Mouse (Mus musculus) small intestine, adult 2 months (tissue): ENCODE measurements around the gene Ltc4s. TPM values are rescaled to one million over a fixed set of nuclear protein-coding genes. Genes with fewer than 3 reads are reported as not detected.

ENCODE experiments used
- H3K27ac ChIP-seq: fragments of 200-500 bp; 2 replicates; pipeline ENCODE4 v1.5.1; 2012; ENCODE audit warnings: low read depth, low read length, control low read depth, inconsistent platforms; ENCODE audit not compliant: insufficient read depth
- H3K27me3 ChIP-seq: fragments of 200-500 bp; 2 replicates; pipeline ENCODE4 v1.6.1; 2012; ENCODE audit warnings: mild to moderate bottlenecking, moderate library complexity, low read length, inconsistent platforms; ENCODE audit not compliant: control insufficient read depth, insufficient read depth
- H3K36me3 ChIP-seq: fragments of 200-500 bp; 2 replicates; pipeline ENCODE4 v1.6.1; 2012; ENCODE audit warnings: mild to moderate bottlenecking, low read length, control low read depth, inconsistent platforms; ENCODE audit not compliant: control insufficient read depth, insufficient read depth
- H3K4me1 ChIP-seq: fragments of 200-500 bp; 2 replicates; pipeline ENCODE4 v1.6.1; 2012; ENCODE audit warnings: low read length, inconsistent platforms, mixed read lengths; ENCODE audit not compliant: control insufficient read depth, insufficient read depth, insufficient read length
- H3K4me3 ChIP-seq: fragments of 200-500 bp; 2 replicates; pipeline ENCODE4 v1.5.1; 2012; ENCODE audit warnings: low read depth, mild to moderate bottlenecking, control low read depth, inconsistent platforms, low read length, moderate library complexity
- CTCF ChIP-seq: fragments of 200-500 bp; IDR thresholded peaks from 2 replicates; pipeline ENCODE4 v1.5.1; 2012; ENCODE audit warnings: low read depth, mild to moderate bottlenecking, control low read depth, inconsistent platforms, low read length, moderate library complexity, mixed read lengths; ENCODE audit not compliant: insufficient replicate concordance, insufficient read length; ENCODE audit errors: extremely low read depth
- POLR2A ChIP-seq: fragments of 200-500 bp; IDR thresholded peaks from 2 replicates; pipeline ENCODE4 v1.6.1; 2012; ENCODE audit warnings: low read depth, mild to moderate bottlenecking, control low read depth, inconsistent platforms, low read length, moderate library complexity
- WGBS: fragments of 180-500 bp; shearing (Covaris S2); methylation state at CpG from one replicate; pipeline ENCODE4 v1.1.7; 2018; 5-methylcytosine and 5-hydroxymethylcytosine counted together
- polyA plus RNA-seq: library from polyadenylated mRNA; depleted of rRNA; stranded (reverse); fragments of >200 nt; gene quantifications from 2 replicates; pipeline ENCODE4 v1.2.3, GENCODE M21; 2012; rRNA removed

The Ltc4s gene
- polyA plus RNA-seq, 1 experiment = 51.3 TPM

DNA sequence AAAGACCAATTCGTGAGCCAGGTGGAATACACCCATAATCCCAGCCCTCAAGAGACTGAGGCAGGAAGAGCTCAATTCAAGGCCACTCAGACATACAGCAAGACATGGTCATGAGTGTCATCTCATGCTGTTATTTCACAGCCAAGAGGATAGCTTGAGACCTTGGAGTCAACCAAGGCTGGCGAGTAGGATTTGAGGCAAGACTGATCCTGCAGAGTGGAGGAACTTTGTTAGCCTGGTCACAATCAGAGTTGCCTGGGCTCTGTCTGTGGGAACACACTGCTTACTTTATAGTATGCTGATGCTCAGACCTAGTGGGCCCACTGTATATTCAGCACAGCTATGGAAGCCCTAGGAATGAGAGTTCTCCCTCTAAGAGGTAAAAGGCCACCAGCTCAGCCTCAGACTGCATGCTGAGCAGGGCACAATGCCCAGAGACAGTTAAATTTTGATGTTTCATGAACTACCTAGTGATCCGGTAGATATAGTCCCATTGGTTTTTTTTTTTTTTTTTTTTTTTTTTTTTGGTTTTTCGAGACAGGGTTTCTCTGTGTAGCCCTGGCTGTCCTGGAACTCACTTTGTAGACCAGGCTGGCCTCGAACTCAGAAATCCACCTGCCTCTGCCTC is 40.1 kb downstream of the Ltc4s start:
- WGBS = 69% methylated on average over 5 of the region's 5 CpGs

DNA sequence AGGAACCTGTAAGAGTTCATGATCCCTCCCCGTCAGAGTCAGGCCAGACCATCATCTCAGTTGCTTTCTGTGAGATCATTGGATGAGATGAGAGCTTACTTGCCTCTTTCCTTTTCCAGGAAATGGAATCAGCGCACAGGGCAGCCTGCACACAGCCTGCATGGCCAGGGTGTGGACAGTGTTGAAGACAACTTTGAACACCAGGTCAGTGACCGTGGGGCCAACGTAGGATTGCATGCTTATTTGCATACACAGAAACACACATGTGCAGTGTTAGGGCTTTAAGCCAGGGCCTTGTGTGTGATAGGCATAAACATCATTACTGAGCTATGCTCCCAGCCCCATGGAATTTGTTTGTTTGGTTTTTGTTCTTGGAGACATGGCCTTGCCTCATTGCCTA is 40.9 kb downstream of the Ltc4s start:
- H3K4me1 ChIP-seq = peaks cover 16% of the 10 kb centered on the region; the same call in 1 of the 2 replicates
- TF ChIP-seq CTCF (no peak), POLR2A (no peak)
- no peak overlapping the region for H3K4me3 ChIP-seq
- 66% methylated on average over 4 of the region's 4 CpGs for WGBS
- peak overlapping the region; percentile 6; the same call in 1 of the 2 replicates for H3K27ac ChIP-seq
- peaks cover 37% of the 10 kb centered on the region for H3K36me3 ChIP-seq
- no peaks in the 10 kb centered on the region for H3K27me3 ChIP-seq

More for the DNA sequence above, 40.1 kb downstream of the Ltc4s start:
- no peak overlapping the region for H3K27ac ChIP-seq
- peaks cover 16% of the 10 kb centered on the region; the same call in 1 of the 2 replicates for H3K4me1 ChIP-seq
- H3K27me3 ChIP-seq = no peaks in the 10 kb centered on the region
- TF ChIP-seq POLR2A (no peak), CTCF (no peak)
- no peak overlapping the region for H3K4me3 ChIP-seq
- peaks cover 44% of the 10 kb centered on the region for H3K36me3 ChIP-seq

GRCm38 (mm10) chr11:50194793-50195192 is 43.6 kb downstream of the Ltc4s start:
- Histone ChIP-seq H3K36me3 (peaks cover 10% of the 10 kb centered on the region), H3K4me3 (no peak overlapping the region), H3K4me1 (peaks cover 16% of the 10 kb centered on the region; the same call in 1 of the 2 replicates), H3K27me3 (no peaks in the 10 kb centered on the region), H3K27ac (0 out of 2 replicates have a peak overlapping the region, but pooled peaks have one; percentile 8)
- TF ChIP-seq CTCF = no peak
- TF ChIP-seq POLR2A = no peak
- 42% methylated on average over 4 of the region's 4 CpGs for WGBS

DNA sequence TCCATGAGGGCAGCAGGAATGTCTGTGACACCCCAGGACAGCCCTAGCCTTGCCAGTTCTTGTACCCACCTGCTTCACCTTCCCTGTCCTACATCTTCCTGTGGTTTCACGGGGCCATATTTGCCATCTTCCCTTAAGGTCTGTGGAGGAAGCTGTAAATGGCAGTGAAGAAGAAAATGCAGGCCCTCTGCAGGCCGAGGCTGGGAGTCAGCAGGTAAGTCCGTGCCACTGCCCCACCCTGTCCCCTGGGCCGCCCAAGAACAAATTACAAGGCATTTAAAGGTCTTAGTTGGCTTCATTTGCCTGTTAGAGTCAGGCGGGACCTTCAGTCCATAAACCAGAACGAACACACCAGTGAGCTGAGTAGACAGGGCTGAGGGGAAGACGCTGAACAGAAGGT is 44.3 kb downstream of the Ltc4s start:
- Histone ChIP-seq H3K27ac (0 out of 2 replicates have a peak overlapping the region, but pooled peaks have one; percentile 5), H3K27me3 (no peaks in the 10 kb centered on the region), H3K36me3 (peaks cover 3% of the 10 kb centered on the region), H3K4me3 (no peak overlapping the region), H3K4me1 (peaks cover 16% of the 10 kb centered on the region; the same call in 1 of the 2 replicates)
- 57% methylated on average over 7 of the region's 7 CpGs for WGBS
- TF ChIP-seq CTCF = 0 out of 2 replicates have a peak, but pooled peaks have one; percentile 12
- no peak for TF ChIP-seq POLR2A

- H3K4me1 ChIP-seq = peaks cover 16% of the 10 kb centered on the region; the same call in 1 of the 2 replicates
- TF ChIP-seq POLR2A = no peak
- no peak for TF ChIP-seq CTCF
- no peaks in the 10 kb centered on the region for H3K36me3 ChIP-seq
- no peaks in the 10 kb centered on the region for H3K27me3 ChIP-seq
- WGBS = 78% methylated on average over 3 of the region's 3 CpGs
- H3K4me3 ChIP-seq = no peak overlapping the region
- no peak overlapping the region for H3K27ac ChIP-seq
Observed at GRCm38 (mm10) chr11:50192278-50192677, 46.1 kb downstream of the Ltc4s start.

GRCm38 (mm10) chr11:50190362-50190761 is 48.1 kb downstream of the Ltc4s start:
- H3K4me3 ChIP-seq = no peak overlapping the region
- H3K27ac ChIP-seq = no peak overlapping the region
- H3K36me3 ChIP-seq = no peaks in the 10 kb centered on the region
- no peak for TF ChIP-seq POLR2A
- TF ChIP-seq CTCF = no peak
- WGBS = 63% methylated on average over 4 of the region's 4 CpGs
- peaks cover 13% of the 10 kb centered on the region; the same call in 1 of the 2 replicates for H3K4me1 ChIP-seq
- no peaks in the 10 kb centered on the region for H3K27me3 ChIP-seq

- Histone ChIP-seq H3K27me3 (no peaks in the 10 kb centered on the region), H3K4me1 (no peaks in the 10 kb centered on the region), H3K4me3 (no peak overlapping the region), H3K27ac (no peak overlapping the region), H3K36me3 (no peaks in the 10 kb centered on the region)
- 66% methylated on average over 7 of the region's 7 CpGs for WGBS
- TF ChIP-seq POLR2A (no peak), CTCF (no peak)
Observed at GRCm38 (mm10) chr11:50188682-50189081, 49.7 kb downstream of the Ltc4s start.

Other genes starting within 250 kb of the Ltc4s start
- 23.9 and 29.8 TPM in 2 replicates for gene Rnf130, start 213.3 kb downstream of the Ltc4s start, polyA plus RNA-seq
- gene Tbc1d9b, start 107.2 kb downstream of the Ltc4s start, polyA plus RNA-seq = 19.3 and 31.5 TPM in 2 replicates
- gene Mrnip, start 64.2 kb downstream of the Ltc4s start, polyA plus RNA-seq = 0.95 and 3.8 TPM in 2 replicates
- 89.1 and 171 TPM in 2 replicates for gene Sqstm1, start 27.8 kb downstream of the Ltc4s start, polyA plus RNA-seq
- 116 and 171 TPM in 2 replicates for gene Mgat4b, start 27.7 kb downstream of the Ltc4s start, polyA plus RNA-seq
- gene Maml1, start 53.7 kb upstream of the Ltc4s start, polyA plus RNA-seq = 7.5 and 12.6 TPM in 2 replicates
- 12.0 and 31.9 TPM in 2 replicates for gene Canx, start 87.1 kb upstream of the Ltc4s start, polyA plus RNA-seq
- 0.15 and 0.51 TPM in 2 replicates for gene Cby3, start 115.8 kb upstream of the Ltc4s start, polyA plus RNA-seq
- 5.9 and 11.5 TPM in 2 replicates for gene Hnrnph1, start 138.4 kb upstream of the Ltc4s start, polyA plus RNA-seq
- 8.0 and 15.8 TPM in 2 replicates for gene Rufy1, start 192.5 kb upstream of the Ltc4s start, polyA plus RNA-seq